Mouse (Mus musculus) intestine, embryonic 15.5 days (tissue): ENCODE measurements around the gene Clec4a2. TPM values are rescaled to one million over a fixed set of nuclear protein-coding genes. Genes with fewer than 3 reads are reported as not detected.

Source experiments
- polyA plus RNA-seq: library from polyadenylated mRNA; unstranded; fragments of >200 nt; fragmentation: Nextera tagmentation; extraction: Ambion mirVana; gene quantifications from 2 replicates; pipeline ENCODE4 v1.2.1, GENCODE M21; 2015

Gene Clec4a2
- polyA plus RNA-seq, 1 experiment from 2014 or later, result 6.0 TPM

Other genes with a start within 250 kb of the Clec4a2 start
- gene Necap1, start 232.0 kb upstream of the Clec4a2 start, polyA plus RNA-seq, result 56.3 and 59.8 TPM in 2 replicates
- 3.9 and 4.3 TPM in 2 replicates for gene Clec4a1, start 184.6 kb upstream of the Clec4a2 start, polyA plus RNA-seq
- gene Clec4a3, start 153.9 kb upstream of the Clec4a2 start, polyA plus RNA-seq, result 3.7 and 4.3 TPM in 2 replicates
- not detected in 2 replicates for gene Clec4a4, start 116.1 kb upstream of the Clec4a2 start, polyA plus RNA-seq
- gene Clec4b1, start 56.5 kb upstream of the Clec4a2 start, polyA plus RNA-seq, result not detected in 2 replicates
- gene Clec4b2, start 66.5 kb downstream of the Clec4a2 start, polyA plus RNA-seq, result not detected in 2 replicates
- gene Clec4n, start 123.4 kb downstream of the Clec4a2 start, polyA plus RNA-seq, result 5.1 and 5.7 TPM in 2 replicates
- gene Clec4d, start 155.7 kb downstream of the Clec4a2 start, polyA plus RNA-seq, result 0.18 TPM in 1 of 2 replicates, not detected in the other
- gene Clec4e, start 183.4 kb downstream of the Clec4a2 start, polyA plus RNA-seq, result not detected in 2 replicates
- gene Vmn2r19, start 201.9 kb downstream of the Clec4a2 start, polyA plus RNA-seq, result not detected in 2 replicates